Mouse (Mus musculus): Measurements from ENCODE around the gene Tpm1. TPM values are rescaled to one million over a fixed set of nuclear protein-coding genes. Genes with fewer than 3 reads are reported as not detected.

The Tpm1 gene
- polyA plus RNA-seq, 1 experiment from 2014 or later = 85.7 TPM

- Histone ChIP-seq H3K27me3 (ENCODE audit: insufficient read depth, low read length) (peaks cover 44% of the 10 kb centered on the region), H3K36me3 (replicated peaks; ENCODE audit: insufficient read depth, low read length) (no peaks in the 10 kb centered on the region), H3K27ac (ENCODE audit: low read depth) (no peak overlapping the region), H3K9ac (replicated peaks) (no peak overlapping the region), H3K9me3 (ENCODE audit: low read length) (no peaks in the 10 kb centered on the region), H3K4me2 (ENCODE audit: low read depth, low read length) (no peak overlapping the region), H3K4me1 (ENCODE audit: insufficient read depth) (peaks cover 44% of the 10 kb centered on the region), H3K4me3 (ENCODE audit: low read depth, low read length) (no peak overlapping the region)
- no peak for DNase-seq
- TF ChIP-seq CTCF (IDR thresholded peaks at IDR 0.05; ENCODE audit: low read depth) (no peak), EP300 (IDR thresholded peaks at IDR 0.05; ENCODE audit: low read depth) (no peak)
- WGBS (ENCODE audit: insufficient replicate concordance) = 23% methylated on average over 4 of the region's 4 CpGs
- ATAC-seq = no peak
Observed at GRCm38 (mm10) chr9:67045306-67045675, 3.9 kb downstream of the Tpm1 start.

- Histone ChIP-seq H3K4me2 (ENCODE audit: low read depth, low read length) (no peak overlapping the region; the same call in 1 of the 2 replicates), H3K27me3 (ENCODE audit: insufficient read depth, low read length) (peaks cover 40% of the 10 kb centered on the region), H3K9ac (replicated peaks) (no peak overlapping the region), H3K27ac (ENCODE audit: low read depth) (no peak overlapping the region), H3K9me3 (ENCODE audit: low read length) (no peaks in the 10 kb centered on the region), H3K4me3 (ENCODE audit: low read depth, low read length) (peak overlapping the region; percentile 94; the same call in 1 of the 2 replicates), H3K36me3 (replicated peaks; ENCODE audit: insufficient read depth, low read length) (no peaks in the 10 kb centered on the region), H3K4me1 (ENCODE audit: insufficient read depth) (peaks cover 49% of the 10 kb centered on the region)
- 24% methylated on average over 9 of the region's 9 CpGs for WGBS (ENCODE audit: insufficient replicate concordance)
- TF ChIP-seq EP300 (IDR thresholded peaks at IDR 0.05; ENCODE audit: low read depth) = no peak
- TF ChIP-seq CTCF (IDR thresholded peaks at IDR 0.05; ENCODE audit: low read depth) = peak; percentile 73
- peak; percentile 43 for DNase-seq
- ATAC-seq = no peak
Observed at GRCm38 (mm10) chr9:67044551-67045305, 4.5 kb downstream of the Tpm1 start.

- Histone ChIP-seq H3K27ac (ENCODE audit: low read depth) (peak overlapping the region; percentile 87), H3K4me2 (ENCODE audit: low read depth, low read length) (peak overlapping the region; percentile 83), H3K9ac (replicated peaks) (peak overlapping the region; percentile 92), H3K36me3 (replicated peaks; ENCODE audit: insufficient read depth, low read length) (no peaks in the 10 kb centered on the region), H3K4me3 (ENCODE audit: low read depth, low read length) (peak overlapping the region; percentile 94), H3K4me1 (ENCODE audit: insufficient read depth) (peaks cover 49% of the 10 kb centered on the region), H3K9me3 (ENCODE audit: low read length) (no peaks in the 10 kb centered on the region), H3K27me3 (ENCODE audit: insufficient read depth, low read length) (peaks cover 28% of the 10 kb centered on the region)
- ATAC-seq (peak; percentile 96), DNase-seq (peak; percentile 100)
- WGBS (ENCODE audit: insufficient replicate concordance) = under 1% methylated on average over 67 of the region's 73 CpGs
- TF ChIP-seq CTCF (IDR thresholded peaks at IDR 0.05; ENCODE audit: low read depth) = peak; percentile 98
- TF ChIP-seq EP300 (IDR thresholded peaks at IDR 0.05; ENCODE audit: low read depth) = 0 out of 2 replicates have a peak, but pooled peaks have one; percentile 34
Observed at GRCm38 (mm10) chr9:67043231-67044199, 5.7 kb downstream of the Tpm1 start.

- no peak for ATAC-seq
- DNase-seq = no peak
- Histone ChIP-seq H3K27me3 (ENCODE audit: insufficient read depth, low read length) (peaks cover 21% of the 10 kb centered on the region), H3K27ac (ENCODE audit: low read depth) (peak overlapping the region; percentile 87), H3K9ac (replicated peaks) (peak overlapping the region; percentile 92), H3K4me3 (ENCODE audit: low read depth, low read length) (peak overlapping the region; percentile 94), H3K9me3 (ENCODE audit: low read length) (no peaks in the 10 kb centered on the region), H3K4me1 (ENCODE audit: insufficient read depth) (peaks cover 48% of the 10 kb centered on the region), H3K4me2 (ENCODE audit: low read depth, low read length) (peak overlapping the region; percentile 83), H3K36me3 (replicated peaks; ENCODE audit: insufficient read depth, low read length) (no peaks in the 10 kb centered on the region)
- 12% methylated on average over 6 of the region's 6 CpGs for WGBS (ENCODE audit: insufficient replicate concordance)
- TF ChIP-seq CTCF (IDR thresholded peaks at IDR 0.05; ENCODE audit: low read depth) (no peak), EP300 (IDR thresholded peaks at IDR 0.05; ENCODE audit: low read depth) (no peak)
Observed at GRCm38 (mm10) chr9:67042813-67043207, 6.4 kb downstream of the Tpm1 start.

GRCm38 (mm10) chr9:67041840-67042812, 7.1 kb downstream of the Tpm1 start:
- Histone ChIP-seq H3K9ac (replicated peaks) (peak overlapping the region; percentile 92), H3K36me3 (replicated peaks; ENCODE audit: insufficient read depth, low read length) (no peaks in the 10 kb centered on the region), H3K27ac (ENCODE audit: low read depth) (peak overlapping the region; percentile 87), H3K4me1 (ENCODE audit: insufficient read depth) (peaks cover 47% of the 10 kb centered on the region), H3K9me3 (ENCODE audit: low read length) (no peaks in the 10 kb centered on the region), H3K4me3 (ENCODE audit: low read depth, low read length) (peak overlapping the region; percentile 94), H3K27me3 (ENCODE audit: insufficient read depth, low read length) (peaks cover 14% of the 10 kb centered on the region), H3K4me2 (ENCODE audit: low read depth, low read length) (peak overlapping the region; percentile 83)
- ATAC-seq (no peak), DNase-seq (peak; percentile 21)
- WGBS (ENCODE audit: insufficient replicate concordance) = 35% methylated on average over 14 of the region's 14 CpGs
- TF ChIP-seq CTCF (IDR thresholded peaks at IDR 0.05; ENCODE audit: low read depth) = no peak
- peak; percentile 19; the same call in 1 of the 2 replicates for TF ChIP-seq EP300 (IDR thresholded peaks at IDR 0.05; ENCODE audit: low read depth)

Data from liver, postnatal 0 days (tissue).